Mouse (Mus musculus) mesoderm, embryonic 11.5 days (tissue): ENCODE results near the gene Vmn1r9.
"Not testable (repeated sequence)": the region's sequence is repeated elsewhere in the genome, so short reads cannot be mapped to it uniquely, and the experiment has no call there.

Experiments
- DNase-seq: peaks from one replicate; pipeline ENCODE4 v3.0.0-alpha.2; 2012; ENCODE audit warnings: low read depth, low spot score

The Vmn1r9 gene

GRCm38 (mm10) chr6:57066487-57066886 is at the start of gene Vmn1r9:
Vmn1r9 (plus strand) TSS chr6:57066787.
- no peak for DNase-seq

GRCm38 (mm10) chr6:57025224-57025623 is 41.4 kb upstream of the Vmn1r9 start, which contains the start of gene Vmn1r7:
Vmn1r7 (minus strand) TSS chr6:57025324.
- not testable (repeated sequence) for DNase-seq

- no peak for DNase-seq
These were observed 34.6 kb upstream of the Vmn1r9 start, which contains the start of gene Vmn1r8 for GRCm38 (mm10) chr6:57031984-57032383. Vmn1r8 (plus strand) TSS chr6:57032284.

GRCm38 (mm10) chr6:57034674-57035073 is 31.9 kb upstream of the Vmn1r9 start:
- DNase-seq, result no peak

- DNase-seq, result no peak
These were observed 2.9 kb upstream of the Vmn1r9 start for GRCm38 (mm10) chr6:57063730-57064129.

- no peak for DNase-seq
These were observed 39.8 kb downstream of the Vmn1r9 start for GRCm38 (mm10) chr6:57106358-57106757.

- no peak for DNase-seq
These were observed 42.6 kb downstream of the Vmn1r9 start, which contains the start of gene Vmn1r10 for GRCm38 (mm10) chr6:57109154-57109553. Vmn1r10 (plus strand) TSS chr6:57109454.
